Mouse (Mus musculus) thymus, adult 2 months (tissue): ENCODE results near the gene Plekha6. TPM values are rescaled to one million over a fixed set of nuclear protein-coding genes. Genes with fewer than 3 reads are reported as not detected.
A peak's percentile ranks its signal among the peaks of the same experiment; 100 is the strongest.

Experiments
- DNase-seq: peaks from one replicate; pipeline ENCODE4 v3.0.0; 2021
- H3K27ac ChIP-seq: fragments of 200-500 bp; 2 replicates; pipeline ENCODE4 v1.5.1; 2012; ENCODE audit warnings: low read length, control low read depth; ENCODE audit not compliant: control insufficient read depth, insufficient read depth
- H3K27me3 ChIP-seq: fragments of 200-500 bp; 2 replicates; pipeline ENCODE4 v1.6.1; 2012; ENCODE audit warnings: mild to moderate bottlenecking, low read length, moderate library complexity, mixed read lengths; ENCODE audit not compliant: control insufficient read depth, insufficient read depth
- H3K36me3 ChIP-seq: fragments of 200-500 bp; 2 replicates; pipeline ENCODE4 v1.6.1; 2012; ENCODE audit warnings: mild to moderate bottlenecking, low read length, moderate library complexity; ENCODE audit not compliant: control insufficient read depth, insufficient read depth
- H3K4me1 ChIP-seq: fragments of 200-500 bp; replicated peaks from 2 replicates; pipeline ENCODE4 v1.6.1; 2012; ENCODE audit warnings: low read length; ENCODE audit not compliant: control insufficient read depth, insufficient read depth
- H3K4me3 ChIP-seq: fragments of 200-500 bp; 2 replicates; pipeline ENCODE4 v1.5.1; 2012; ENCODE audit warnings: mild to moderate bottlenecking, low read length, control low read depth, moderate library complexity; ENCODE audit not compliant: control insufficient read depth, insufficient read depth
- CTCF ChIP-seq: fragments of 200-500 bp; IDR thresholded peaks from 2 replicates; pipeline ENCODE4 v1.5.1; 2012; ENCODE audit warnings: mild to moderate bottlenecking, control low read depth, low read length, moderate library complexity, borderline replicate concordance; ENCODE audit not compliant: control insufficient read depth, poor library complexity, insufficient read depth; ENCODE audit errors: extremely low read depth
- POLR2A ChIP-seq: fragments of 200-500 bp; IDR thresholded peaks from 2 replicates; pipeline ENCODE4 v1.6.1; 2012; ENCODE audit warnings: mild to moderate bottlenecking, low read length, control low read depth, moderate library complexity; ENCODE audit not compliant: control insufficient read depth, poor library complexity, insufficient read depth; ENCODE audit errors: extremely low read depth
- WGBS: fragments of 180-500 bp; shearing (Covaris S2); methylation state at CpG from one replicate; pipeline ENCODE4 v1.1.7; 2018; 5-methylcytosine and 5-hydroxymethylcytosine counted together
- polyA plus RNA-seq: library from polyadenylated mRNA; depleted of rRNA; stranded (reverse); fragments of >200 nt; gene quantifications from 2 replicates; pipeline ENCODE4 v1.2.3, GENCODE M21; 2012

Plekha6 gene
- polyA plus RNA-seq, 1 experiment: 9.4 TPM

- peak; percentile 82 for DNase-seq
- TF ChIP-seq CTCF (peak; percentile 85), POLR2A (no peak)
- H3K4me3 ChIP-seq: no peak overlapping the region
- peaks cover 12% of the 10 kb centered on the region; the same call in 1 of the 2 replicates for H3K27me3 ChIP-seq
- H3K4me1 ChIP-seq: peaks cover 13% of the 10 kb centered on the region
- 8% methylated on average over 31 of the region's 31 CpGs for WGBS
- H3K36me3 ChIP-seq: no peaks in the 10 kb centered on the region
- no peak overlapping the region for H3K27ac ChIP-seq
These were observed 17.3 kb downstream of the Plekha6 start for GRCm38 (mm10) chr1:133181072-133182015.

GRCm38 (mm10) chr1:133182016-133182705 lies 18.2 kb downstream of the Plekha6 start:
- Histone ChIP-seq H3K4me1 (peaks cover 13% of the 10 kb centered on the region), H3K27me3 (peaks cover 12% of the 10 kb centered on the region; the same call in 1 of the 2 replicates), H3K4me3 (peak overlapping the region; percentile 2; the same call in 1 of the 2 replicates), H3K27ac (no peak overlapping the region), H3K36me3 (no peaks in the 10 kb centered on the region)
- WGBS: 5% methylated on average over 23 of the region's 25 CpGs
- no peak for DNase-seq
- TF ChIP-seq POLR2A (no peak), CTCF (no peak)

GRCm38 (mm10) chr1:133182706-133183095 lies 18.7 kb downstream of the Plekha6 start:
- Histone ChIP-seq H3K27me3 (peaks cover 12% of the 10 kb centered on the region; the same call in 1 of the 2 replicates), H3K4me1 (peaks cover 13% of the 10 kb centered on the region), H3K36me3 (no peaks in the 10 kb centered on the region), H3K27ac (no peak overlapping the region), H3K4me3 (peak overlapping the region; percentile 2; the same call in 1 of the 2 replicates)
- TF ChIP-seq POLR2A (no peak), CTCF (no peak)
- no peak for DNase-seq
- WGBS: 24% methylated on average over 16 of the region's 16 CpGs

GRCm38 (mm10) chr1:133183141-133183925 lies 19.3 kb downstream of the Plekha6 start:
- TF ChIP-seq POLR2A (no peak), CTCF (no peak)
- Histone ChIP-seq H3K27me3 (peaks cover 12% of the 10 kb centered on the region; the same call in 1 of the 2 replicates), H3K4me1 (peaks cover 13% of the 10 kb centered on the region), H3K27ac (no peak overlapping the region), H3K36me3 (no peaks in the 10 kb centered on the region), H3K4me3 (no peak overlapping the region)
- no peak for DNase-seq
- WGBS: 93% methylated on average over 16 of the region's 16 CpGs

GRCm38 (mm10) chr1:133187948-133188680 lies 24.1 kb downstream of the Plekha6 start:
- Histone ChIP-seq H3K27ac (no peak overlapping the region), H3K4me3 (no peak overlapping the region), H3K4me1 (peaks cover 7% of the 10 kb centered on the region), H3K36me3 (no peaks in the 10 kb centered on the region), H3K27me3 (no peaks in the 10 kb centered on the region)
- 61% methylated on average over 4 of the region's 4 CpGs for WGBS
- TF ChIP-seq CTCF (no peak), POLR2A (no peak)
- no peak for DNase-seq
